Mouse (Mus musculus): ENCODE measurements around the gene Tsen2. TPM values are rescaled to one million over a fixed set of nuclear protein-coding genes. Genes with fewer than 3 reads are reported as not detected.

Tsen2 gene
- polyA plus RNA-seq, 2 experiments: 16.3 to 26.1 TPM

DNA sequence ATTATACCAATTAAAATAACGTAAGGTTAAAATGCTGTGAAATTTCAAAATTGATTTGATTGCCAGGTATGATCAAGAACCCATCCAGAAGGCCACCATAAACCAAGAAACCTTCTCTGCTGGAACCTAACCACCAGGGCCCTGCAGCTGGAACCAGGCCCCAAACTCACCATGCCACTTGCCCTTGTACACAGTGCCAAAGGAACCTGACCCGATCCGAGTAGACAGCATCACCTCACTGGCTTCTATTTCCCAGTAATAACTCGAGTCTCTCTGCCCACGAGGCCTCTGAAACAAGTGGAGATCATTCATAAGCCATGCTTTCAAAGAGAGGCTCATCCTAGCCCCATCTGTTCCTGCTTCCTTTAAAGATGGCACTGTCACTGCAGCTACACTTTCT, 81.7 kb downstream of the Tsen2 start:
- Histone ChIP-seq H3K4me3 (replicated peaks; ENCODE audit: low read length) (no peak overlapping the region), H3K36me3 (ENCODE audit: control insufficient read depth, insufficient read depth, low read length) (peaks cover 93% of the 10 kb centered on the region), H3K27me3 (ENCODE audit: control insufficient read depth, insufficient read depth, low read length) (no peaks in the 10 kb centered on the region), H3K9me3 (ENCODE audit: control insufficient read depth, low read length) (no peaks in the 10 kb centered on the region), H3K27ac (replicated peaks; ENCODE audit: low read depth, low read length) (no peak overlapping the region), H3K9ac (ENCODE audit: low read depth, low read length, severe bottlenecking) (no peak overlapping the region), H3K4me2 (replicated peaks; ENCODE audit: low read depth, low read length, severe bottlenecking) (no peak overlapping the region), H3K4me1 (ENCODE audit: control insufficient read depth, insufficient read depth, low read length) (no peaks in the 10 kb centered on the region)
- WGBS: 84% methylated on average over 5 of the region's 5 CpGs
- no peak for TF ChIP-seq POLR2A (IDR thresholded peaks at IDR 0.05; ENCODE audit: borderline replicate concordance, extremely low read depth, insufficient read depth, insufficient read length)
- DNase-seq (ENCODE audit: low spot score): no peak
- ATAC-seq (ENCODE audit: low FRiP score, low read depth): no peak

Other genes starting within 250 kb of the Tsen2 start
- 0.91 and 2.1 TPM in 2 replicates for gene Pparg, start 183.7 kb upstream of the Tsen2 start, polyA plus RNA-seq (2012; rRNA removed)
- gene Pparg, start 183.7 kb upstream of the Tsen2 start, polyA plus RNA-seq (2014; fragmentation: Nextera tagmentation; extraction: Ambion mirVana): 1.7 and 2.3 TPM in 2 replicates
- 0.05 TPM in 1 of 2 replicates, not detected in the other for gene Mkrn2os, start 47.9 kb downstream of the Tsen2 start, polyA plus RNA-seq (2012; rRNA removed)
- gene Mkrn2os, start 47.9 kb downstream of the Tsen2 start, polyA plus RNA-seq (2014; fragmentation: Nextera tagmentation; extraction: Ambion mirVana): not detected in 2 replicates
- gene Mkrn2, start 57.2 kb downstream of the Tsen2 start, polyA plus RNA-seq (2012; rRNA removed): 28.9 and 40.7 TPM in 2 replicates
- gene Mkrn2, start 57.2 kb downstream of the Tsen2 start, polyA plus RNA-seq (2014; fragmentation: Nextera tagmentation; extraction: Ambion mirVana): 31.0 and 34.1 TPM in 2 replicates
- 176 and 197 TPM in 2 replicates for gene Raf1, start 132.0 kb downstream of the Tsen2 start, polyA plus RNA-seq (2012; rRNA removed)
- gene Raf1, start 132.0 kb downstream of the Tsen2 start, polyA plus RNA-seq (2014; fragmentation: Nextera tagmentation; extraction: Ambion mirVana): 120 and 134 TPM in 2 replicates
- gene Tmem40, start 217.7 kb downstream of the Tsen2 start, polyA plus RNA-seq (2012; rRNA removed): 7.0 and 8.0 TPM in 2 replicates
- gene Tmem40, start 217.7 kb downstream of the Tsen2 start, polyA plus RNA-seq (2014; fragmentation: Nextera tagmentation; extraction: Ambion mirVana): 10.0 and 13.1 TPM in 2 replicates
- 57.7 and 78.8 TPM in 2 replicates for gene Cand2, start 229.9 kb downstream of the Tsen2 start, polyA plus RNA-seq (2012; rRNA removed)
- 39.1 and 42.0 TPM in 2 replicates for gene Cand2, start 229.9 kb downstream of the Tsen2 start, polyA plus RNA-seq (2014; fragmentation: Nextera tagmentation; extraction: Ambion mirVana)